Mouse (Mus musculus) frontal cortex, postnatal 10 days (tissue): ENCODE measurements around the gene 1110032A03Rik.

Source experiments
- DNase-seq, 2 experiments: peaks; one replicate each; pipeline ENCODE4 v3.0.0; 2022; ENCODE audit warnings: low spot score in 2 of 2, mixed read lengths in 1 of 2

1110032A03Rik gene

DNA sequence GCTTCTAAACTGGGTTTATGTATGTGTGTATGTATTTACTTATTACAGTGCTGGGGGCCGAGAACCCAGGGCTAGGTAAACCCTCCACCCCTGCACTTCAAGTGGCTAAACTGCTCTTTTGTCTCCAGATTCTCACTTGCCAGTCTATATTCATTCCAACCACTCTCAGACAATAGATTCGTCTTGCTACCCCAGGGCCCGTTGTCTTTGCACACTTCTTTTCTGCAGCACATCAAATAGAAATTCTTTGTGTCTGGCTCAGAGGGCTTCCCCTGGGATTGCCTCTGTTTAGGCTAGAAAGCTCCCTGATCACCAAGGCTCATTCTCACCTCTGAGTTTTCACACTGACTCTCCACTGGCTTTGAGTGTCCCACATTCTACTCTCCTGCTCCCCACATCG is 42.8 kb downstream of the 1110032A03Rik start:
- no peak for DNase-seq

GRCm38 (mm10) chr9:50729600-50729999 is 45.7 kb downstream of the 1110032A03Rik start:
- no peak for DNase-seq

GRCm38 (mm10) chr9:50727925-50728651 is 47.2 kb downstream of the 1110032A03Rik start:
- peak; percentile 87 to 88 for DNase-seq

DNA sequence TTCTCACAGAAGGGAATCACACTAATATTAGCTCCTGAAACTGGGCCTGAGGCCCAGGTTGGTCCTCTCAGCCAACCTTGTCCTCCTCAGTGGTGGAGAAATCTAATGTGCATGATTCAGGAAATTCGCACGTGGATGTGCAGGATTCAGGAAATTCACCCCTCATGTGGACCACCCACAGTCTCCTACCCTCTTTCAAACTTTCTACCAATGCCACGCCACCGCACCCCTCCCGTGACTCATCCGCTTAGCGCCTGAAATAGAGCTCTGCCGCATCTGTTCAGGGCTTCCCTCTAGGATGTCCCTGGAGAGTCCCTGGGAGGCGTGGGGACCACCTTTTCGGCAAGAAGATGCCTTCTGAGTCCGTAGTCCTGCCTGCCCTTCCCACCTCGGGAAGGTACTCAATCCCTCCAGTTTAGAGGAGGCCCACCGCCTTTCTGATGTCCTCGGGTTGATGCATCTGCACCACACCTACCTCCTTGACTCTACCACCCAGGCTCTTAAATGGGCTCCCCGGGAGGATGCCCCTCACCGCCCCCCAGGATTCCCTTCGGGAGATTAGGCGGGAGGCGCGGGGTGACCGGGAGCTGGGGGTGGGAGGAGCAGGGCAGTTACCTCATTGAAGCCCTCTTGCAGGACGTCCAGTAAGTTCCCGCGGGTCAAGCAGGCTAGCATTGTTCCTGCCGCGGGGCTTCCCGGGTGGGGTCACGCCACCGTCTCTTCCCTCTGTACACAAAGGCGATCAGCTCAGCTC is 48.0 kb downstream of the 1110032A03Rik start:
- peak; percentile 41 to 55 for DNase-seq

GRCm38 (mm10) chr9:50725921-50726590 is 49.3 kb downstream of the 1110032A03Rik start:
- DNase-seq: no peak

DNA sequence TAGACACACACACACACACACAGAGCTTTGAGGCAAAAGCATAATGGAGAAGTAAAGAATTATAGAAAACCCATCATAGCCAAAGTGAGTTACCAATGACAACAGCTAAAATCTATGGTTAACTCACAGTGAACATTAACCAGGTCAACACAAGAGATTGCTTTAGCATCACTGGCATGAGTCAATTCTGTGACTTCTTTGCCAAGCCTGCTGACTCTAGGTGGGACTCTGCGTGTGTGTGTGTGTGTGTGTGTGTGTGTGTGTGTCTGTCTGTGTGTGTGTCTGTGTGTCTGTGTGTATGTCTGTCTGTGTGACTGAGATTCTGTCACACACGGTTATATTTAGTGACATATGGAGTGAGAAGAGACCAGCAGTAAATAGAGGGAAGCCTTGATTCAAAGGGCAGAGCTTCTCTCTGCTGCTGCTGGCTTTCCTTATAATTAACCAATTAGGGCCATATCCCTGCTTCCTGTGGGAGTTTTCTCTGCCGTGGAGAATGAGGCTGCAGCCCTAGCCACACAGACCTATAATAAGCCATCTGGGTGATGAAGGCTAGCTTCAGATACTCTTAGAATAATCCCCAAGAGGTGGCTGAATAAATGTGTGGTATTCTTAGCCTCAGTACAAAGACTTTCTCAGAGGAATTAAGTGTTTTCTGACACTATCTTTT is 50.5 kb downstream of the 1110032A03Rik start:
- DNase-seq: no peak

DNA sequence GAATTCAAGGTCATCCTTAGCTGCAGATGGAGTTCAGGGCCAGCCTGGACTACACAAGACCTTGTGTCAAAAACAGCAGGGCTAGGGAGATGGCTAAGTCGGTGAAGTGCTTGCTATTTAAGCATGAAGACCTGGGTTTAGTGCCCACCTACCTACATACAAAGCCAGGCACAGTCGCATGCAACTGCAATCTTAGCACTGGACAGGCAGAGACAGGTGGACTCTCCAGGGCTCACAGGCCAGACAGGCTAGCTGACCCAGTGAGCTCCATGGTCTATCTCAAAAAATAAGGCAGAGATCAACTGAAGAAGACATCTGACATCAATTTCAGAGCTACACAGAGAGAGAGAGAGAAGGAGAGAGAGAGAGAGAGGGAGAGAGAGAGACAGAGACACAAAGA is 51.2 kb downstream of the 1110032A03Rik start:
- no peak for DNase-seq

- DNase-seq: peak in 1 of 2 experiments; percentile 51
Measured at GRCm38 (mm10) chr9:50723406-50723805, 51.9 kb downstream of the 1110032A03Rik start.

DNA sequence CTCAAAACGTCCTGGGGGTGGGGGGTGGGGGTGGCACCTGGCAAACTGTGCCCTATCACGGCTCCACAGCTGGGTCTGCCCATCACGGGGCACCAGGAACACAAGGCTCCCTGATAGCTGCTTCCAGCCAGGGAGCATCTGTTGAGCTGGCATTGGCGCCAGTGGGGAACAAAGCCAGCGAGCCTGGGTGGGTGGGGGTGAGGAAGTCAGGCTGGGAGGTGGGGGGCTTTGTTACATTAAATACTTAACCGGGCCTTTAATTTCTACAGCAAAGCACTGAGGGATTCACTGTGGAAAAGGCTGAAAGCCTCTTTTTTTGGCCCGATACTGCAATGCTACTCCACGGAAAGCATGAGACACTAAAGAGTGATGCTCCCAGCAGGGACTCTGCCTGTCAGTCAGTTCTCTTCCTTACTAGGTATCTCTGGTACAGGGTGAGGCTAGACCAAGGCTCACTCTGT is 52.8 kb downstream of the 1110032A03Rik start:
- no peak for DNase-seq

GRCm38 (mm10) chr9:50721061-50721460 is 54.3 kb downstream of the 1110032A03Rik start:
- no peak for DNase-seq

- DNase-seq: no peak
Measured at GRCm38 (mm10) chr9:50718878-50719277, 56.4 kb downstream of the 1110032A03Rik start.

- DNase-seq: no peak
Measured at GRCm38 (mm10) chr9:50714188-50714587, 61.1 kb downstream of the 1110032A03Rik start.
